Mouse (Mus musculus): ENCODE results near the gene Zfp119a. TPM values are rescaled to one million over a fixed set of nuclear protein-coding genes. Genes with fewer than 3 reads are reported as not detected.

The Zfp119a gene
- polyA plus RNA-seq (2014; fragmentation: Illumina TruSeq; extraction: RNeasy Lipid Tissue Mini Kit (QIAGEN cat#74804)), result 29.6 TPM

GRCm38 (mm10) chr17:55878636-55879369 is at the start of gene Zfp119a:
TSS of gene Zfp119a (minus strand) at chr17:55878930.

Other genes with a start within 250 kb of the Zfp119a start
- gene Pot1b, start 166.3 kb downstream of the Zfp119a start, polyA plus RNA-seq (2014; fragmentation: Illumina TruSeq; extraction: RNeasy Lipid Tissue Mini Kit (QIAGEN cat#74804)), result 26.3 TPM
- gene Adgre4, start 128.9 kb downstream of the Zfp119a start, polyA plus RNA-seq (2014; fragmentation: Illumina TruSeq; extraction: RNeasy Lipid Tissue Mini Kit (QIAGEN cat#74804)), result 3.2 TPM
- gene Zfp959, start 13.2 kb upstream of the Zfp119a start, polyA plus RNA-seq (2014; fragmentation: Illumina TruSeq; extraction: RNeasy Lipid Tissue Mini Kit (QIAGEN cat#74804)), result 50.6 TPM
- 24.6 TPM for gene Zfp119b, start 70.6 kb upstream of the Zfp119a start, polyA plus RNA-seq (2014; fragmentation: Illumina TruSeq; extraction: RNeasy Lipid Tissue Mini Kit (QIAGEN cat#74804))
- gene Ebi3, start 73.7 kb upstream of the Zfp119a start, polyA plus RNA-seq (2014; fragmentation: Illumina TruSeq; extraction: RNeasy Lipid Tissue Mini Kit (QIAGEN cat#74804)), result not detected
- 0.66 TPM for gene Yju2, start 80.2 kb upstream of the Zfp119a start, polyA plus RNA-seq (2014; fragmentation: Illumina TruSeq; extraction: RNeasy Lipid Tissue Mini Kit (QIAGEN cat#74804))
- not detected for gene Shd, start 91.5 kb upstream of the Zfp119a start, polyA plus RNA-seq (2014; fragmentation: Illumina TruSeq; extraction: RNeasy Lipid Tissue Mini Kit (QIAGEN cat#74804))
- not detected for gene Fsd1, start 107.6 kb upstream of the Zfp119a start, polyA plus RNA-seq (2014; fragmentation: Illumina TruSeq; extraction: RNeasy Lipid Tissue Mini Kit (QIAGEN cat#74804))
- gene Stap2, start 126.7 kb upstream of the Zfp119a start, polyA plus RNA-seq (2014; fragmentation: Illumina TruSeq; extraction: RNeasy Lipid Tissue Mini Kit (QIAGEN cat#74804)), result not detected
- gene Mpnd, start 126.8 kb upstream of the Zfp119a start, polyA plus RNA-seq (2014; fragmentation: Illumina TruSeq; extraction: RNeasy Lipid Tissue Mini Kit (QIAGEN cat#74804)), result not detected
- gene Sh3gl1, start 157.7 kb upstream of the Zfp119a start, polyA plus RNA-seq (2014; fragmentation: Illumina TruSeq; extraction: RNeasy Lipid Tissue Mini Kit (QIAGEN cat#74804)), result 0.14 TPM
- 1.6 TPM for gene Chaf1a, start 161.5 kb upstream of the Zfp119a start, polyA plus RNA-seq (2014; fragmentation: Illumina TruSeq; extraction: RNeasy Lipid Tissue Mini Kit (QIAGEN cat#74804))
- 17.7 TPM for gene Ubxn6, start 196.1 kb upstream of the Zfp119a start, polyA plus RNA-seq (2014; fragmentation: Illumina TruSeq; extraction: RNeasy Lipid Tissue Mini Kit (QIAGEN cat#74804))
- 2.6 TPM for gene Hdgfl2, start 200.7 kb upstream of the Zfp119a start, polyA plus RNA-seq (2014; fragmentation: Illumina TruSeq; extraction: RNeasy Lipid Tissue Mini Kit (QIAGEN cat#74804))
- 2.3 TPM for gene Plin4, start 230.9 kb upstream of the Zfp119a start, polyA plus RNA-seq (2014; fragmentation: Illumina TruSeq; extraction: RNeasy Lipid Tissue Mini Kit (QIAGEN cat#74804))
- 0.46 TPM for gene Plin5, start 238.7 kb upstream of the Zfp119a start, polyA plus RNA-seq (2014; fragmentation: Illumina TruSeq; extraction: RNeasy Lipid Tissue Mini Kit (QIAGEN cat#74804))
- gene Lrg1, start 243.1 kb upstream of the Zfp119a start, polyA plus RNA-seq (2014; fragmentation: Illumina TruSeq; extraction: RNeasy Lipid Tissue Mini Kit (QIAGEN cat#74804)), result not detected